Mouse (Mus musculus): ENCODE data around the gene Tmem33. TPM values are rescaled to one million over a fixed set of nuclear protein-coding genes. Genes with fewer than 3 reads are reported as not detected.

Tmem33 gene
- polyA plus RNA-seq, 1 experiment from 2014 or later = 117 TPM

GRCm38 (mm10) chr5:67223391-67224121 lies 36.8 kb upstream of the Tmem33 start:
- H3K36me3 ChIP-seq (ENCODE audit: control insufficient read depth, insufficient read depth, low read length) = no peaks in the 10 kb centered on the region
- H3K27ac ChIP-seq (ENCODE audit: low read depth, low read length) = no peak overlapping the region
- peaks cover 87% of the 10 kb centered on the region for H3K27me3 ChIP-seq (ENCODE audit: control insufficient read depth, insufficient read depth, low read length)
- ATAC-seq (replicated peaks; ENCODE audit: low FRiP score) (no peak), DNase-seq (ENCODE audit: low spot score) (no peak)
- no peak overlapping the region for H3K4me2 ChIP-seq (ENCODE audit: low read depth, low read length, severe bottlenecking)
- H3K4me1 ChIP-seq (replicated peaks; ENCODE audit: control insufficient read depth, insufficient read depth, low read length) = peaks cover 22% of the 10 kb centered on the region
- H3K9me3 ChIP-seq (ENCODE audit: control insufficient read depth, low read length) = no peaks in the 10 kb centered on the region
- H3K4me3 ChIP-seq (ENCODE audit: low read depth, low read length) = no peak overlapping the region
- WGBS = 2% methylated on average over 15 of the region's 15 CpGs
- H3K9ac ChIP-seq (ENCODE audit: low read length) = no peak overlapping the region

GRCm38 (mm10) chr5:67224122-67224502 lies 36.3 kb upstream of the Tmem33 start:
- ATAC-seq (replicated peaks; ENCODE audit: low FRiP score) = no peak
- WGBS = 15% methylated on average over 6 of the region's 6 CpGs
- H3K27ac ChIP-seq (ENCODE audit: low read depth, low read length) = no peak overlapping the region

GRCm38 (mm10) chr5:67225758-67226157 lies 34.6 kb upstream of the Tmem33 start:
- H3K9me3 ChIP-seq (ENCODE audit: control insufficient read depth, low read length) = no peaks in the 10 kb centered on the region
- ATAC-seq (replicated peaks; ENCODE audit: low FRiP score) = no peak
- WGBS = 50% methylated on average over 7 of the region's 7 CpGs
- peaks cover 29% of the 10 kb centered on the region for H3K4me1 ChIP-seq (replicated peaks; ENCODE audit: control insufficient read depth, insufficient read depth, low read length)
- no peak overlapping the region for H3K4me2 ChIP-seq (ENCODE audit: low read depth, low read length, severe bottlenecking)
- no peak for DNase-seq (ENCODE audit: low spot score)
- no peak overlapping the region for H3K4me3 ChIP-seq (ENCODE audit: low read depth, low read length)
- H3K9ac ChIP-seq (ENCODE audit: low read length) = no peak overlapping the region
- peaks cover 90% of the 10 kb centered on the region for H3K27me3 ChIP-seq (ENCODE audit: control insufficient read depth, insufficient read depth, low read length)
- no peaks in the 10 kb centered on the region for H3K36me3 ChIP-seq (ENCODE audit: control insufficient read depth, insufficient read depth, low read length)
- H3K27ac ChIP-seq (ENCODE audit: low read depth, low read length) = no peak overlapping the region

More at GRCm38 (mm10) chr5:67224122-67224502, 36.3 kb upstream of the Tmem33 start:
- H3K4me3 ChIP-seq (ENCODE audit: low read depth, low read length) = no peak overlapping the region
- H3K36me3 ChIP-seq (ENCODE audit: control insufficient read depth, insufficient read depth, low read length) = no peaks in the 10 kb centered on the region
- H3K9me3 ChIP-seq (ENCODE audit: control insufficient read depth, low read length) = no peaks in the 10 kb centered on the region
- no peak overlapping the region for H3K4me2 ChIP-seq (ENCODE audit: low read depth, low read length, severe bottlenecking)
- peaks cover 88% of the 10 kb centered on the region for H3K27me3 ChIP-seq (ENCODE audit: control insufficient read depth, insufficient read depth, low read length)
- no peak overlapping the region for H3K9ac ChIP-seq (ENCODE audit: low read length)
- no peak for DNase-seq (ENCODE audit: low spot score)
- peaks cover 22% of the 10 kb centered on the region for H3K4me1 ChIP-seq (replicated peaks; ENCODE audit: control insufficient read depth, insufficient read depth, low read length)

GRCm38 (mm10) chr5:67227261-67227660 lies 33.1 kb upstream of the Tmem33 start:
- Histone ChIP-seq H3K27me3 (ENCODE audit: control insufficient read depth, insufficient read depth, low read length) (peaks cover 91% of the 10 kb centered on the region), H3K9ac (ENCODE audit: low read length) (no peak overlapping the region), H3K36me3 (ENCODE audit: control insufficient read depth, insufficient read depth, low read length) (no peaks in the 10 kb centered on the region), H3K4me1 (replicated peaks; ENCODE audit: control insufficient read depth, insufficient read depth, low read length) (peaks cover 32% of the 10 kb centered on the region), H3K27ac (ENCODE audit: low read depth, low read length) (no peak overlapping the region), H3K4me3 (ENCODE audit: low read depth, low read length) (no peak overlapping the region), H3K9me3 (ENCODE audit: control insufficient read depth, low read length) (no peaks in the 10 kb centered on the region), H3K4me2 (ENCODE audit: low read depth, low read length, severe bottlenecking) (no peak overlapping the region)
- no peak for DNase-seq (ENCODE audit: low spot score)
- no peak for ATAC-seq (replicated peaks; ENCODE audit: low FRiP score)
- 9% methylated on average over 11 of the region's 11 CpGs for WGBS

- Histone ChIP-seq H3K9ac (ENCODE audit: low read length) (no peak overlapping the region), H3K4me2 (ENCODE audit: low read depth, low read length, severe bottlenecking) (no peak overlapping the region)
Measured at GRCm38 (mm10) chr5:67227682-67228444, 32.5 kb upstream of the Tmem33 start.

GRCm38 (mm10) chr5:67234682-67235081 lies 25.7 kb upstream of the Tmem33 start:
- no peaks in the 10 kb centered on the region for H3K36me3 ChIP-seq (ENCODE audit: control insufficient read depth, insufficient read depth, low read length)
- WGBS = 48% methylated on average over 4 of the region's 4 CpGs
- H3K4me1 ChIP-seq (replicated peaks; ENCODE audit: control insufficient read depth, insufficient read depth, low read length) = peaks cover 13% of the 10 kb centered on the region
- peaks cover 50% of the 10 kb centered on the region for H3K27me3 ChIP-seq (ENCODE audit: control insufficient read depth, insufficient read depth, low read length)
- no peak for ATAC-seq (replicated peaks; ENCODE audit: low FRiP score)
- no peaks in the 10 kb centered on the region for H3K9me3 ChIP-seq (ENCODE audit: control insufficient read depth, low read length)
- H3K4me3 ChIP-seq (ENCODE audit: low read depth, low read length) = no peak overlapping the region
- no peak overlapping the region for H3K27ac ChIP-seq (ENCODE audit: low read depth, low read length)
- H3K9ac ChIP-seq (ENCODE audit: low read length) = no peak overlapping the region
- H3K4me2 ChIP-seq (ENCODE audit: low read depth, low read length, severe bottlenecking) = no peak overlapping the region
- DNase-seq (ENCODE audit: low spot score) = no peak

More at GRCm38 (mm10) chr5:67227682-67228444, 32.5 kb upstream of the Tmem33 start:
- Histone ChIP-seq H3K9me3 (ENCODE audit: control insufficient read depth, low read length) (no peaks in the 10 kb centered on the region), H3K4me1 (replicated peaks; ENCODE audit: control insufficient read depth, insufficient read depth, low read length) (peaks cover 26% of the 10 kb centered on the region), H3K27me3 (ENCODE audit: control insufficient read depth, insufficient read depth, low read length) (peaks cover 91% of the 10 kb centered on the region), H3K4me3 (ENCODE audit: low read depth, low read length) (no peak overlapping the region), H3K36me3 (ENCODE audit: control insufficient read depth, insufficient read depth, low read length) (no peaks in the 10 kb centered on the region), H3K27ac (ENCODE audit: low read depth, low read length) (no peak overlapping the region)
- ATAC-seq (replicated peaks; ENCODE audit: low FRiP score) (no peak), DNase-seq (ENCODE audit: low spot score) (peak; percentile 52)
- under 1% methylated on average over 15 of the region's 15 CpGs for WGBS

GRCm38 (mm10) chr5:67235462-67235861 lies 24.9 kb upstream of the Tmem33 start:
- Histone ChIP-seq H3K4me3 (ENCODE audit: low read depth, low read length) (no peak overlapping the region), H3K4me1 (replicated peaks; ENCODE audit: control insufficient read depth, insufficient read depth, low read length) (peaks cover 8% of the 10 kb centered on the region), H3K9ac (ENCODE audit: low read length) (no peak overlapping the region), H3K27me3 (ENCODE audit: control insufficient read depth, insufficient read depth, low read length) (peaks cover 43% of the 10 kb centered on the region), H3K36me3 (ENCODE audit: control insufficient read depth, insufficient read depth, low read length) (no peaks in the 10 kb centered on the region), H3K27ac (ENCODE audit: low read depth, low read length) (no peak overlapping the region), H3K9me3 (ENCODE audit: control insufficient read depth, low read length) (no peaks in the 10 kb centered on the region), H3K4me2 (ENCODE audit: low read depth, low read length, severe bottlenecking) (no peak overlapping the region)
- DNase-seq (ENCODE audit: low spot score) = peak; percentile 8
- 62% methylated on average over 3 of the region's 3 CpGs for WGBS
- no peak for ATAC-seq (replicated peaks; ENCODE audit: low FRiP score)

- H3K27me3 ChIP-seq (ENCODE audit: control insufficient read depth, insufficient read depth, low read length) = peaks cover 31% of the 10 kb centered on the region
- no peak overlapping the region for H3K4me2 ChIP-seq (ENCODE audit: low read depth, low read length, severe bottlenecking)
- H3K4me3 ChIP-seq (ENCODE audit: low read depth, low read length) = no peak overlapping the region
- 91% methylated on average over 3 of the region's 3 CpGs for WGBS
- H3K4me1 ChIP-seq (replicated peaks; ENCODE audit: control insufficient read depth, insufficient read depth, low read length) = no peaks in the 10 kb centered on the region
- no peaks in the 10 kb centered on the region for H3K9me3 ChIP-seq (ENCODE audit: control insufficient read depth, low read length)
- ATAC-seq (replicated peaks; ENCODE audit: low FRiP score) = no peak
- DNase-seq (ENCODE audit: low spot score) = no peak
- H3K36me3 ChIP-seq (ENCODE audit: control insufficient read depth, insufficient read depth, low read length) = no peaks in the 10 kb centered on the region
- H3K9ac ChIP-seq (ENCODE audit: low read length) = no peak overlapping the region
- H3K27ac ChIP-seq (ENCODE audit: low read depth, low read length) = no peak overlapping the region
Measured at GRCm38 (mm10) chr5:67236601-67237000, 23.8 kb upstream of the Tmem33 start.

All from forebrain, embryonic 11.5 days (tissue).